Mouse (Mus musculus): Measurements from ENCODE around the gene Nostrin.

- no peak for TF ChIP-seq CTCF (IDR thresholded peaks at IDR 0.05; ENCODE audit: borderline replicate concordance, insufficient read depth, low read depth, low read length)
- TF ChIP-seq POLR2A (IDR thresholded peaks at IDR 0.05; ENCODE audit: borderline replicate concordance, insufficient read depth, low read length) = no peak
Observed at GRCm38 (mm10) chr2:69099147-69099546, 36.5 kb upstream of the Nostrin start.

Data from cerebellum, adult 2 months (tissue).